Mouse (Mus musculus) effector memory CD4-positive, alpha-beta T cell, adult 7 months (primary cell): ENCODE measurements around the gene Pdf. TPM values are rescaled to one million over a fixed set of nuclear protein-coding genes. Genes with fewer than 3 reads are reported as not detected.

Experiments used
- polyA plus RNA-seq: library from polyadenylated mRNA; unstranded; fragments of 100-300 nt; shearing (Covaris generic); gene quantifications from one replicate; pipeline ENCODE4 v1.2.1, GENCODE M21; 2017

Pdf gene
- 7.4 TPM for polyA plus RNA-seq

DNA sequence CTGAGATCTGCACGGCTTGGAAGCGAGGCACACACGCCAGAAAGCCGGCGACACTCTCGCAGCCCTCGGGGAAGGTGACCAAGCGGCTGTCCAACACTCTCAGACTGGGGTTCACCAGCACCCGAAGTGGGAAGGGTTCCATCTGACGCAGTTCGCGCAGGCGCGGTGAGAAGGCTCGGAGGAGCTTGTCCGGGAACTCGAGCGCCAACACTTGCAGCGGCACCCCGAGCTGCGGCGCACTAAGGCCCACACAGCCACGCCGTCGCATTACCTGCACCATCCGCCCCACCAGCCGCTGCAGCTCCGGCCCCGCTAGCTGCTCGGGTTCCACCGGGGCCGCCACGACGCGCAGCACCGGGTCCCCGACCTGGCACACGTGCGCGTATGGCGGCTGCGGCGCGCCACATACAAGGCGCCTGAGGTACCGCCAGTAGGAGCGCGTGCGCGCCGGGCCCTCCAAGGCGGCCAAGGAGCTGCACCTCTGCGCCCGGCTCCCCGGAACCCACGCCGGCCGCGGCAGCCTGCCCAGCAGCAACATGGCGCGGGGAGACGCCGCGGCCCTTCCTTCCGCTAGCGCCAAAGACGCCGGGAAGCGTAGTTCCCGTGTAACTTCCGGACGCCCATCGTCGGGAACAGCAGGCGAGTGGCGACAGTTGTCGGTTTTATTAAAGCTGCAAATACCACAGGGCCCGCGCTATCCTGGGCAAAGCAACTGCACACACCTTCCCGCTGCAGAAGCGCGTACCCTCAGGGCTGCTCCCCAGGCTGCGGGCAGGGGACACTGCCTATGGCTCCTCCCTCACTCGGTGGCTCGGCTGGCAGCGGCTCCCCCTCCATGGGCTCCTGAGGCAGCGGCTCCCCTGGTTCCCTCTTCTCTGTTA is at the start of gene Pdf:
Pdf (minus strand) TSS at position 554 of the 881 bp plus-strand sequence.

DNA sequence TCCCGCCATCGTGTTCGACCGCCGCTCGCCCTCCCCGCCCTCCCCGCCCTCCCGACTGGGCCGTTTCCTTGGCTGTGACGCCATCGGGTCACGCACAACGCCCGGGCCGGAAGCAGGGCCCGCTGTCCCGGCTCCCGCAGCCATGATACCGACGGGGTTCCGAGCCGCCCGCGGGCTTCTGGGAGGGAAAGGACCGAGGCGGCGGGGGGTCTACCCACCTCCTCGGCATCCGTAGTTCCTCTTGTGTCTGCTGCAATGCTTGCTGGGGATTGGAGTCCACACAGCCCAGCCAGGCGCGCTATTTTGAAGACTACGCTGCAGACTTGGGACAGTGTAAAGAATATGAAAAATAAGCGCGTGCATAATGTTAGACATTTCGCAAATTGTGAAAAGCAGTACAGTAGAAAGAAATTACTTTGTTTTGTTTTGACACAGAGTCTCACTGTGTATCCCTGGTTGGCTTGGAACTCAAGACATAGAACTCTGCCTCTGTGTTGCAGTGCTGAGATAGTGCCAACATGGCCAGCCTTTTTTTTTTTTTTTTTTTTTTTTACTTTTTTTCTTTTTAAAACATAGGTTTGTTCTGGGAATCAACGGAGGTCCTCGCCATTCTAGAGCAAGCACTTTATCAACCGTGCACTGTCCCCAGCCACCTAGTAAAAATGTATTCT is 48.1 kb upstream of the Pdf start, which contains the start of gene Terf2:
Terf2 (minus strand) TSS at position 182 of the 671 bp plus-strand sequence.

GRCm38 (mm10) chr8:107065511-107066496 is 17.4 kb upstream of the Pdf start, which contains the start of gene Tmed6:
Gene Tmed6, minus strand, starts transcription at chr8:107065644.

GRCm38 (mm10) chr8:107056076-107056972 is 7.9 kb upstream of the Pdf start, which contains the start of the genes Cog8 and Nip7:
Gene Cog8, minus strand, starts transcription at chr8:107056689.
Gene Nip7, plus strand, starts transcription at chr8:107056877.

GRCm38 (mm10) chr8:107030650-107031576 is 17.5 kb downstream of the Pdf start, which contains the start of gene Vps4a:
Gene Vps4a, plus strand, starts transcription at chr8:107031222.

Other genes with a start within 250 kb of the Pdf start
- gene Has3, start 178.4 kb downstream of the Pdf start, polyA plus RNA-seq, result 0.12 TPM
- 85.5 TPM for gene Utp4, start 155.0 kb downstream of the Pdf start, polyA plus RNA-seq
- gene Sntb2, start 112.9 kb downstream of the Pdf start, polyA plus RNA-seq, result 33.2 TPM
- 39.7 TPM for gene Vps4a, start 17.4 kb downstream of the Pdf start, polyA plus RNA-seq
- gene Cog8, start 8.1 kb upstream of the Pdf start, polyA plus RNA-seq, result 39.6 TPM
- gene Nip7, start 8.3 kb upstream of the Pdf start, polyA plus RNA-seq, result 49.1 TPM
- 0.45 TPM for gene Tmed6, start 17.0 kb upstream of the Pdf start, polyA plus RNA-seq
- 23.5 TPM for gene Terf2, start 47.9 kb upstream of the Pdf start, polyA plus RNA-seq
- 47.4 TPM for gene Cyb5b, start 102.0 kb upstream of the Pdf start, polyA plus RNA-seq
- gene Nfat5, start 244.9 kb upstream of the Pdf start, polyA plus RNA-seq, result 18.6 TPM